Mouse (Mus musculus) spleen, postnatal 14 days (tissue): ENCODE data around the gene Cux1.

Source experiments
- DNase-seq, 2 experiments: peaks; one replicate each; pipeline ENCODE4 v3.0.0; 2021 to 2022; ENCODE audit warnings: low spot score in 2 of 2

Gene Cux1

GRCm38 (mm10) chr5:136321378-136321777 is 245.9 kb downstream of the Cux1 start:
- DNase-seq = no peak

GRCm38 (mm10) chr5:136312566-136312965 is 254.7 kb downstream of the Cux1 start:
- DNase-seq = no peak

- DNase-seq = no peak
Measured at GRCm38 (mm10) chr5:136312166-136312565, 255.1 kb downstream of the Cux1 start.

GRCm38 (mm10) chr5:136306254-136306653 is 261.0 kb downstream of the Cux1 start:
- no peak for DNase-seq

GRCm38 (mm10) chr5:136303409-136303983 is 263.8 kb downstream of the Cux1 start:
- DNase-seq = no peak

GRCm38 (mm10) chr5:136300880-136301279 is 266.4 kb downstream of the Cux1 start:
- DNase-seq = no peak

GRCm38 (mm10) chr5:136297691-136298090 is 269.6 kb downstream of the Cux1 start:
- DNase-seq = no peak

GRCm38 (mm10) chr5:136296911-136297310 is 270.4 kb downstream of the Cux1 start:
- DNase-seq = no peak

GRCm38 (mm10) chr5:136292971-136293418 is 274.3 kb downstream of the Cux1 start:
- DNase-seq = no peak

- DNase-seq = no peak
Measured at GRCm38 (mm10) chr5:136292361-136292760, 274.9 kb downstream of the Cux1 start.

- DNase-seq = no peak
Measured at GRCm38 (mm10) chr5:136291562-136291961, 275.7 kb downstream of the Cux1 start.

- DNase-seq = no peak
Measured at GRCm38 (mm10) chr5:136289776-136290175, 277.5 kb downstream of the Cux1 start.

- DNase-seq = no peak
Measured at GRCm38 (mm10) chr5:136288351-136289081, 278.8 kb downstream of the Cux1 start.

- DNase-seq = no peak
Measured at GRCm38 (mm10) chr5:136286566-136286965, 280.7 kb downstream of the Cux1 start.

GRCm38 (mm10) chr5:136285106-136285505 is 282.2 kb downstream of the Cux1 start:
- DNase-seq = no peak

- no peak for DNase-seq
Measured at GRCm38 (mm10) chr5:136281351-136281750, 285.9 kb downstream of the Cux1 start.

- no peak for DNase-seq
Measured at GRCm38 (mm10) chr5:136274739-136275138, 292.6 kb downstream of the Cux1 start.

GRCm38 (mm10) chr5:136269937-136270336 is 297.4 kb downstream of the Cux1 start:
- no peak for DNase-seq

GRCm38 (mm10) chr5:136266077-136266476 is 301.2 kb downstream of the Cux1 start:
- DNase-seq = no peak

GRCm38 (mm10) chr5:136263342-136263741 is 303.9 kb downstream of the Cux1 start:
- DNase-seq = no peak

- DNase-seq = peak in 1 of 2 experiments; percentile 67
Measured at GRCm38 (mm10) chr5:136258919-136259318, 308.4 kb downstream of the Cux1 start.

GRCm38 (mm10) chr5:136252899-136253298 is 314.4 kb downstream of the Cux1 start:
- peak; percentile 50 to 64 for DNase-seq

GRCm38 (mm10) chr5:136251004-136251403 is 316.3 kb downstream of the Cux1 start:
- peak in 1 of 2 experiments; percentile 22 for DNase-seq
